Mouse (Mus musculus): ENCODE measurements around the gene Dapk1. TPM values are rescaled to one million over a fixed set of nuclear protein-coding genes. Genes with fewer than 3 reads are reported as not detected.

The Dapk1 gene
- polyA plus RNA-seq, 1 experiment from 2014 or later, result 4.8 TPM

GRCm38 (mm10) chr13:60635636-60636035, 33.9 kb downstream of the Dapk1 start:
- no peak for TF ChIP-seq EP300 (optimal IDR thresholded peaks at IDR 0.05)
- no peak for TF ChIP-seq CTCF (IDR thresholded peaks at IDR 0.05; ENCODE audit: low read depth)
- Histone ChIP-seq H3K9me3 (ENCODE audit: control insufficient read depth, low read length) (no peaks in the 10 kb centered on the region), H3K4me3 (ENCODE audit: low read depth, low read length) (no peak overlapping the region), H3K27me3 (ENCODE audit: control insufficient read depth, insufficient read depth, low read length) (no peaks in the 10 kb centered on the region), H3K9ac (ENCODE audit: low read length) (no peak overlapping the region), H3K36me3 (ENCODE audit: control insufficient read depth, insufficient read depth, low read length) (no peaks in the 10 kb centered on the region), H3K4me2 (replicated peaks; ENCODE audit: low read depth) (no peak overlapping the region), H3K27ac (replicated peaks) (no peak overlapping the region), H3K4me1 (replicated peaks; ENCODE audit: control insufficient read depth, insufficient read depth) (no peaks in the 10 kb centered on the region)
- 59% methylated on average over 6 of the region's 6 CpGs for WGBS
- no peak for ATAC-seq (ENCODE audit: low FRiP score, low TSS enrichment)
- DNase-seq (ENCODE audit: low spot score), result no peak

GRCm38 (mm10) chr13:60639482-60640055, 37.8 kb downstream of the Dapk1 start:
- DNase-seq (ENCODE audit: low spot score) (no peak), ATAC-seq (ENCODE audit: low FRiP score, low TSS enrichment) (no peak)
- no peak overlapping the region for H3K4me2 ChIP-seq (replicated peaks; ENCODE audit: low read depth)
- H3K9me3 ChIP-seq (ENCODE audit: control insufficient read depth, low read length), result no peaks in the 10 kb centered on the region
- 72% methylated on average over 11 of the region's 11 CpGs for WGBS
- no peak overlapping the region for H3K4me3 ChIP-seq (ENCODE audit: low read depth, low read length)
- no peak overlapping the region for H3K27ac ChIP-seq (replicated peaks)
- H3K4me1 ChIP-seq (replicated peaks; ENCODE audit: control insufficient read depth, insufficient read depth), result no peaks in the 10 kb centered on the region
- TF ChIP-seq CTCF (IDR thresholded peaks at IDR 0.05; ENCODE audit: low read depth), result no peak
- TF ChIP-seq EP300 (optimal IDR thresholded peaks at IDR 0.05), result no peak
- H3K27me3 ChIP-seq (ENCODE audit: control insufficient read depth, insufficient read depth, low read length), result no peaks in the 10 kb centered on the region
- no peaks in the 10 kb centered on the region for H3K36me3 ChIP-seq (ENCODE audit: control insufficient read depth, insufficient read depth, low read length)
- H3K9ac ChIP-seq (ENCODE audit: low read length), result no peak overlapping the region

GRCm38 (mm10) chr13:60640420-60640819, 38.7 kb downstream of the Dapk1 start:
- H3K36me3 ChIP-seq (ENCODE audit: control insufficient read depth, insufficient read depth, low read length), result no peaks in the 10 kb centered on the region
- H3K27ac ChIP-seq (replicated peaks), result no peak overlapping the region
- ATAC-seq (ENCODE audit: low FRiP score, low TSS enrichment) (no peak), DNase-seq (ENCODE audit: low spot score) (no peak)
- H3K9ac ChIP-seq (ENCODE audit: low read length), result no peak overlapping the region
- no peaks in the 10 kb centered on the region for H3K4me1 ChIP-seq (replicated peaks; ENCODE audit: control insufficient read depth, insufficient read depth)
- no peak overlapping the region for H3K4me3 ChIP-seq (ENCODE audit: low read depth, low read length)
- TF ChIP-seq EP300 (optimal IDR thresholded peaks at IDR 0.05) (no peak), CTCF (IDR thresholded peaks at IDR 0.05; ENCODE audit: low read depth) (no peak)
- H3K27me3 ChIP-seq (ENCODE audit: control insufficient read depth, insufficient read depth, low read length), result no peaks in the 10 kb centered on the region
- no peak overlapping the region for H3K4me2 ChIP-seq (replicated peaks; ENCODE audit: low read depth)
- 91% methylated on average over 7 of the region's 7 CpGs for WGBS
- H3K9me3 ChIP-seq (ENCODE audit: control insufficient read depth, low read length), result no peaks in the 10 kb centered on the region

GRCm38 (mm10) chr13:60644457-60644889, 42.7 kb downstream of the Dapk1 start:
- WGBS, result 48% methylated on average over 5 of the region's 5 CpGs
- no peak for TF ChIP-seq CTCF (IDR thresholded peaks at IDR 0.05; ENCODE audit: low read depth)
- peak; percentile 39 for TF ChIP-seq EP300 (optimal IDR thresholded peaks at IDR 0.05)
- H3K9me3 ChIP-seq (ENCODE audit: control insufficient read depth, low read length), result no peaks in the 10 kb centered on the region

GRCm38 (mm10) chr13:60646791-60647190, 45.0 kb downstream of the Dapk1 start:
- no peak for DNase-seq (ENCODE audit: low spot score)
- 96% methylated on average over 3 of the region's 3 CpGs for WGBS
- H3K9ac ChIP-seq (ENCODE audit: low read length), result no peak overlapping the region
- no peak for ATAC-seq (ENCODE audit: low FRiP score, low TSS enrichment)
- H3K9me3 ChIP-seq (ENCODE audit: control insufficient read depth, low read length), result no peaks in the 10 kb centered on the region
- H3K36me3 ChIP-seq (ENCODE audit: control insufficient read depth, insufficient read depth, low read length), result no peaks in the 10 kb centered on the region
- H3K4me1 ChIP-seq (replicated peaks; ENCODE audit: control insufficient read depth, insufficient read depth), result no peaks in the 10 kb centered on the region
- no peaks in the 10 kb centered on the region for H3K27me3 ChIP-seq (ENCODE audit: control insufficient read depth, insufficient read depth, low read length)
- H3K4me3 ChIP-seq (ENCODE audit: low read depth, low read length), result no peak overlapping the region
- H3K27ac ChIP-seq (replicated peaks), result no peak overlapping the region
- TF ChIP-seq CTCF (IDR thresholded peaks at IDR 0.05; ENCODE audit: low read depth) (no peak), EP300 (optimal IDR thresholded peaks at IDR 0.05) (no peak)
- H3K4me2 ChIP-seq (replicated peaks; ENCODE audit: low read depth), result no peak overlapping the region

More at GRCm38 (mm10) chr13:60644457-60644889, 42.7 kb downstream of the Dapk1 start:
- no peaks in the 10 kb centered on the region for H3K4me1 ChIP-seq (replicated peaks; ENCODE audit: control insufficient read depth, insufficient read depth)
- H3K27ac ChIP-seq (replicated peaks), result no peak overlapping the region
- H3K9ac ChIP-seq (ENCODE audit: low read length), result no peak overlapping the region
- no peak overlapping the region for H3K4me3 ChIP-seq (ENCODE audit: low read depth, low read length)
- no peaks in the 10 kb centered on the region for H3K36me3 ChIP-seq (ENCODE audit: control insufficient read depth, insufficient read depth, low read length)
- DNase-seq (ENCODE audit: low spot score) (peak; percentile 23), ATAC-seq (ENCODE audit: low FRiP score, low TSS enrichment) (peak; percentile 79)
- H3K4me2 ChIP-seq (replicated peaks; ENCODE audit: low read depth), result no peak overlapping the region
- H3K27me3 ChIP-seq (ENCODE audit: control insufficient read depth, insufficient read depth, low read length), result no peaks in the 10 kb centered on the region

GRCm38 (mm10) chr13:60648350-60648749, 46.6 kb downstream of the Dapk1 start:
- Histone ChIP-seq H3K9me3 (ENCODE audit: control insufficient read depth, low read length) (no peaks in the 10 kb centered on the region), H3K4me1 (replicated peaks; ENCODE audit: control insufficient read depth, insufficient read depth) (no peaks in the 10 kb centered on the region), H3K4me3 (ENCODE audit: low read depth, low read length) (no peak overlapping the region), H3K4me2 (replicated peaks; ENCODE audit: low read depth) (no peak overlapping the region), H3K36me3 (ENCODE audit: control insufficient read depth, insufficient read depth, low read length) (no peaks in the 10 kb centered on the region), H3K27ac (replicated peaks) (no peak overlapping the region), H3K9ac (ENCODE audit: low read length) (no peak overlapping the region), H3K27me3 (ENCODE audit: control insufficient read depth, insufficient read depth, low read length) (no peaks in the 10 kb centered on the region)
- WGBS, result 90% methylated on average over 5 of the region's 5 CpGs
- DNase-seq (ENCODE audit: low spot score) (no peak), ATAC-seq (ENCODE audit: low FRiP score, low TSS enrichment) (no peak)
- TF ChIP-seq CTCF (IDR thresholded peaks at IDR 0.05; ENCODE audit: low read depth) (no peak), EP300 (optimal IDR thresholded peaks at IDR 0.05) (no peak)

Measured in stomach, postnatal 0 days (tissue).